Mouse (Mus musculus) kidney, postnatal 0 days (tissue): Measurements from ENCODE around the gene Cpsf6. TPM values are rescaled to one million over a fixed set of nuclear protein-coding genes. Genes with fewer than 3 reads are reported as not detected.

Source experiments
- ATAC-seq: fragments of 200-750 bp; cut with Nextera tagmentation; replicated peaks from 2 replicates; pipeline ENCODE4 v1.8.0; 2017; ENCODE audit warnings: low read depth, moderate number of reproducible peaks, moderate TSS enrichment, moderate library complexity; ENCODE audit not compliant: low FRiP score
- DNase-seq: peaks from one replicate; pipeline ENCODE4 v3.0.0-alpha.2; 2016; ENCODE audit warnings: low spot score
- H3K27ac ChIP-seq: fragments of 300-500 bp; sonication (generic); 2 replicates; pipeline ENCODE4 v1.5.1; 2014; ENCODE audit warnings: mild to moderate bottlenecking
- H3K27me3 ChIP-seq: fragments of 300-500 bp; sonication (generic); 2 replicates; pipeline ENCODE4 v1.6.1; 2014; ENCODE audit warnings: low read length, mixed read lengths; ENCODE audit not compliant: insufficient read depth
- H3K36me3 ChIP-seq: fragments of 300-500 bp; sonication (generic); 2 replicates; pipeline ENCODE4 v1.6.1; 2014; ENCODE audit warnings: low read length, mixed read lengths; ENCODE audit not compliant: insufficient read depth
- H3K4me1 ChIP-seq: fragments of 300-500 bp; sonication (generic); replicated peaks from 2 replicates; pipeline ENCODE4 v1.6.1; 2014; ENCODE audit warnings: antibody characterized with exemption, low read length, mixed read lengths; ENCODE audit not compliant: insufficient read depth
- H3K4me2 ChIP-seq: fragments of 300-500 bp; sonication (generic); 2 replicates; pipeline ENCODE4 v1.6.1; 2014; ENCODE audit warnings: mild to moderate bottlenecking, low read length, moderate library complexity, mixed read lengths
- H3K4me3 ChIP-seq: fragments of 300-500 bp; sonication (generic); replicated peaks from 2 replicates; pipeline ENCODE4 v1.5.1; 2014; ENCODE audit warnings: low read depth, low read length
- H3K9ac ChIP-seq: fragments of 300-500 bp; sonication (generic); 2 replicates; pipeline ENCODE4 v1.6.1; 2014; ENCODE audit warnings: low read depth, low read length
- H3K9me3 ChIP-seq: fragments of 300-500 bp; sonication (generic); replicated peaks from 2 replicates; pipeline ENCODE4 v1.6.1; 2016; ENCODE audit warnings: low read length, inconsistent platforms, mixed read lengths
- CTCF ChIP-seq: IDR thresholded peaks from 2 replicates; pipeline ENCODE4 v1.5.1; 2016; ENCODE audit warnings: antibody characterized with exemption, low read depth, mild to moderate bottlenecking, moderate library complexity
- WGBS: fragments of 180-500 bp; shearing (Covaris S2); extraction: QIAGEN DNeasy Blood & Tissue Kit; methylation state at CpG from one replicate; pipeline ENCODE4 v1.1.7; 2014; 5-methylcytosine and 5-hydroxymethylcytosine counted together
- polyA plus RNA-seq: library from polyadenylated mRNA; unstranded; fragments of >200 nt; fragmentation: Nextera tagmentation; extraction: Ambion mirVana; gene quantifications from 2 replicates; pipeline ENCODE4 v1.2.1, GENCODE M21; 2015

The Cpsf6 gene
- polyA plus RNA-seq, 1 experiment from 2014 or later: 111 TPM

DNA sequence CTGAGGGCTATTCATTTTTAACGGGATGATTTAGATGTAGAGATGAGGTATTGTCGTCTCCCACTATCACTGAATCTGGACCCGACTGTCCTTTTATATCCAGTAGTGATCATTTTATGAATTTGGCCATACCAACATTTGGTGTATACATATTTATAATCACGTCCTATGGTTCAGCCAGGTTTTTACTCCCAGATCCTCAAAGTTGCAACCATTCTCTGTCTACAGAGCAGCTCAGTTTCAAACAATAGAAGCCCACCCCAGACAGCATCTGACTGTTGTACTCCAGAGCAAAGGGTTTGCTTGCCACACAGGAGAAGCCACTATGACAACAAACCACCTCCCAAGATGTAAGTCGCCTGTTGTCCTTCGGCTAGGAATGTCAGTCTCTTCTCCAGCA, 7.2 kb upstream of the Cpsf6 start:
- H3K4me2 ChIP-seq: no peak overlapping the region
- WGBS: 81% methylated on average over 6 of the region's 6 CpGs
- no peak for TF ChIP-seq CTCF

DNA sequence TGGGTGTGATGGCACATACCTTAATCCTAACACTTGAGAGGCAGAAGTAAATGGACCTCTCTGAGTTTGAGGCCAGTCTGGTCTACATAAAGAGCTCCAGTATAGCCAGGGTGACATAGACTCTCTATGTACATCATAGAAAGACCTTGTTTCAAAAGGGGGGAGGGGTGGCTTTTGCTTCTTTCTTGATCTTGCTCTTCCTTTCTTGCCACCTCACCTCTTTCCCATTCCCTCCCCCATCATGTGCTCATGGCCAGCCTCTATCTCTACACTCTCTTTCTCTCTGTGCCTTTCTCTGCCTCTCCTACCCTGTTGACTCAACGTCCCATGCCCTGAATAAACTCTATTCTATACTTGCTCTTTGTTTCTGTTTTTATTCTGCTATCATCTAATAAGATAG, 6.4 kb upstream of the Cpsf6 start:
- DNase-seq: no peak
- no peak overlapping the region for H3K27ac ChIP-seq
- no peaks in the 10 kb centered on the region for H3K9me3 ChIP-seq
- no peak overlapping the region for H3K9ac ChIP-seq
- H3K4me3 ChIP-seq: no peak overlapping the region
- H3K4me1 ChIP-seq: no peaks in the 10 kb centered on the region
- no peaks in the 10 kb centered on the region for H3K36me3 ChIP-seq
- 88% methylated on average over 1 of the region's 1 CpGs for WGBS
- no peak for TF ChIP-seq CTCF
- H3K27me3 ChIP-seq: no peaks in the 10 kb centered on the region
- no peak for ATAC-seq
- no peak overlapping the region for H3K4me2 ChIP-seq

More for the DNA sequence above, 7.2 kb upstream of the Cpsf6 start:
- H3K27ac ChIP-seq: no peak overlapping the region
- DNase-seq: no peak
- H3K9me3 ChIP-seq: no peaks in the 10 kb centered on the region
- ATAC-seq: no peak
- no peak overlapping the region for H3K9ac ChIP-seq
- H3K4me3 ChIP-seq: no peak overlapping the region
- no peaks in the 10 kb centered on the region for H3K4me1 ChIP-seq
- no peaks in the 10 kb centered on the region for H3K27me3 ChIP-seq
- no peaks in the 10 kb centered on the region for H3K36me3 ChIP-seq

DNA sequence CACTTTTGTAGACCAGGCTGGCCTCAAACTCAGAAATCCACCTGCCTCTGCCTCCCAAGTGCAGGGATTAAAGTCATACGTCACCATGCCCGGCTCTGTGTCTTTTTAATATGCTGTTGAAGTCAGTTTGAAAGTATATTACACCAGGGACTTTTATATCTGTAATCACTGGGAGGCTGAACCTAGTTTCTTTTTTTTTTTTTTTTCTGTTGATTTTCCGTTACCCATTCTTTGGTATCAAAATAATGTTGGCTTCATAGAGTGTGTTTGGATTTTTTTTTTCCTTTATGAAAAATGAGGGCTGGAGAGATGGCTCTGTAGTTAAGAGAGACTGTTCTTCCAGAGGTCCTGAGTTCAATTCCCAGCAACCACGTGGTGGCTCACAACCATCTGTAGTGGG, 5.6 kb upstream of the Cpsf6 start:
- WGBS: 86% methylated on average over 4 of the region's 4 CpGs

DNA sequence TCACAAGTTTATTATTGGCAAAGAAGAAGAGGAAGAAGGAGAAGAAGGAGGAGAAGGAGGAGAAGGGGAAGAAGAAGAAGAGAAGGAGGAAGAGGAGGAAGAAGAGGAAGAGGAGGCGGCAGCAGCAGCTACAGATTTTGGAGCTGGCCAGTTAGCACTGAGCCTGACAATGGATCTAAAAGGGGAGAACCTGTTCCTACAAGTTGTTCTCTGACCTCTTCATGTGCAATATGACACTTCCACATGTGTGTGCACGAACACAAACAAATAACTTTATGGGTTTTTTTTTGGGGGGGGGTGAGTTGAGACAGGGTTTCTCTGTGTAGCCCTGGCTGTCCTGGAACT, 5.2 kb upstream of the Cpsf6 start:
- Histone ChIP-seq H3K9me3 (no peaks in the 10 kb centered on the region), H3K4me3 (no peak overlapping the region), H3K9ac (no peak overlapping the region), H3K36me3 (no peaks in the 10 kb centered on the region), H3K4me1 (no peaks in the 10 kb centered on the region), H3K27ac (no peak overlapping the region), H3K27me3 (no peaks in the 10 kb centered on the region), H3K4me2 (no peak overlapping the region)
- ATAC-seq: no peak
- no peak for TF ChIP-seq CTCF
- DNase-seq: no peak
- 84% methylated on average over 2 of the region's 2 CpGs for WGBS

More for the DNA sequence above, 5.6 kb upstream of the Cpsf6 start:
- no peaks in the 10 kb centered on the region for H3K27me3 ChIP-seq
- H3K36me3 ChIP-seq: no peaks in the 10 kb centered on the region
- no peak overlapping the region for H3K4me2 ChIP-seq
- no peak for TF ChIP-seq CTCF
- H3K27ac ChIP-seq: no peak overlapping the region
- DNase-seq: no peak
- no peaks in the 10 kb centered on the region for H3K4me1 ChIP-seq
- no peaks in the 10 kb centered on the region for H3K9me3 ChIP-seq
- H3K4me3 ChIP-seq: no peak overlapping the region
- H3K9ac ChIP-seq: no peak overlapping the region
- ATAC-seq: no peak

DNA sequence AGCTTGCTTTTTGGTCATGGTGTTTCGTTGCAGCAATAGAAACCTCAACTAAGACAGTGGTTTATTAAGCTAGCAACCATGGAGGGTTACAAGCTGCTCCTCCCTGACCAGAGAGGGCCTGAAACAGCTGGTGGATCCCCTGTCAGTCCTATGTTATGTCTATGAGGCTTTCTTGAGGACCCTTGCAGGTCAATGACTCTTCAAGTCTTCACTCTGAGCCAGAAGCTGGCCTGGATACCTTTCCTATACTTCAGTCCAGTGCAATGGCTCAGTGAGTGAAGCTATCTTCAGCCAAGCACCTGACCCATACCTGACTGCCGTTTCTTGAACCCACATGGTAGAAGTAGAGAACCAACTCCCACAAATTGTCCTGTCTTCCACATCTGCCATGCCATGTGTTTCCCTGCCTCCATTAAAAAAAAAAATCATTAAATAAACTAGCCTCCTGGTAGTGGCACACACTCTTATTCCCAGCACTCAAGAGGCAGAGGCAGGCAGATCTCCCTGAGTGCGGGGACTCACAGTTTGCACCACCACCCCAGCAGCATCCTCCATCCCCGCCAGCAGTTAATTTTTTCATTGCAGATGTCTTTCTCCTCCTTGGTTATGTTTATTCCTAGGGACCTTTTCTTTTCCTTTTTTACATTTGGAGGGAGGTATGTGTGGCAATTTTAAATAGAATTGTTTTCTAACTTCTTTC, 4.7 kb upstream of the Cpsf6 start:
- WGBS: 90% methylated on average over 4 of the region's 4 CpGs
- Histone ChIP-seq H3K27ac (no peak overlapping the region), H3K4me3 (no peak overlapping the region), H3K4me1 (no peaks in the 10 kb centered on the region), H3K9me3 (no peaks in the 10 kb centered on the region), H3K4me2 (no peak overlapping the region), H3K27me3 (no peaks in the 10 kb centered on the region), H3K9ac (no peak overlapping the region), H3K36me3 (no peaks in the 10 kb centered on the region)
- no peak for ATAC-seq
- TF ChIP-seq CTCF: no peak
- DNase-seq: no peak

DNA sequence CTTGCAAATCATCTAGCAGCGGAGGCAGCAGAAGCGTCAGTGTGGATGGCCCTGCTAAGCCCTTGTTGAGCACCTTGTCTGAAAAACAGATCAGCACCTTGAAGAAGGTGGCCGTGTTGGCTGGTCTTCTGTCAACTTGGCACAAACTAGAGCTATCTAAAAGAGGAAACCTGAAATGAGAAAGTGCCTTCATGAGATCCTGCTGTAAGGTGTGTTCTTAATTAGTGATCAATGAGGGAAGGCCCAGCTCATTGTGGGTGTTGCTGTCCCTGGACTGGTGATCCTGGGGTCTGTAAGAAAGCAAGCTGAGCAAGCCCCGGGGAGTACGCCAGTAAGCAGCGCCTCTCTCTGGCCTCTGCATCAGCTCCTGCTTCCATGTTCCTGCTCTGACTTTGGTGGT, 4.1 kb upstream of the Cpsf6 start:
- Histone ChIP-seq H3K27ac (no peak overlapping the region), H3K27me3 (no peaks in the 10 kb centered on the region), H3K4me3 (no peak overlapping the region), H3K9me3 (no peaks in the 10 kb centered on the region), H3K4me2 (no peak overlapping the region), H3K36me3 (no peaks in the 10 kb centered on the region), H3K4me1 (no peaks in the 10 kb centered on the region), H3K9ac (no peak overlapping the region)
- DNase-seq: no peak
- no peak for TF ChIP-seq CTCF
- ATAC-seq: no peak
- 81% methylated on average over 6 of the region's 6 CpGs for WGBS

DNA sequence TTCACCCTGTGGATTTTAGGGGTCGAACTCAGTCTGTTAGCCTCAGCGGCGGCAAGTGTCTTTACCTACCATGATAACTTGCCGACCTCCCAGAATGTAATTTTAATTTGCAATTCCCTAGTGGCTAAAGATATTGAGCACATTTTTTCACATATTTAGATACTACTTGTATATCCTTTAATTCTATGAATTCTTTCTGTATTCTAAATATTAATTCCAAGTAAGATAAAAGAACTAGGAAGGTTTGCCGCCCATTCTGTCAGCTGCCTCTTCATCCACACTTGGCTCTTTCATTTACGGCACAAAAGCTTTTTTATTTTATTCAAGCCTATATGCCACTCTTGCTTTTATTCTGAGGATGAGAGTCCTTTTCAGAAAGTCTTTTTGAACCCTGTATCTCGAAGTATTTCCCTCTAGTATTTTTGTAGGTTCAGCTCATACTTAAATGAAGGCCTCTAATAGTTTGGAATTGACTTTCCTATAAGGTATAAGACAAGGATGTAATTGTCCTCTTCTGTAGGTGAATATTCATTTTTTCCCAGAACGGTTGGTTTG, 3.3 kb upstream of the Cpsf6 start:
- H3K27me3 ChIP-seq: no peaks in the 10 kb centered on the region
- no peaks in the 10 kb centered on the region for H3K4me1 ChIP-seq

More for the DNA sequence above, 3.3 kb upstream of the Cpsf6 start:
- no peak overlapping the region for H3K27ac ChIP-seq
- no peak overlapping the region for H3K4me3 ChIP-seq
- no peak for DNase-seq
- TF ChIP-seq CTCF: no peak
- no peak for ATAC-seq
- H3K9me3 ChIP-seq: no peaks in the 10 kb centered on the region
- no peak overlapping the region for H3K9ac ChIP-seq
- H3K4me2 ChIP-seq: no peak overlapping the region
- H3K36me3 ChIP-seq: no peaks in the 10 kb centered on the region
- 89% methylated on average over 8 of the region's 8 CpGs for WGBS
